21 mouse cellular contexts compared by ENCODE assay signal in genomic region chr6:39991922-39992321, GRCm38 (mm10).
DNase-seq lines count a peak whose midpoint lies in the region; ATAC-seq and TF ChIP-seq lines count a peak whose summit lies in the region.
"Had no signal": no experiment of that assay in that cellular context is flagged by ENCODE, and none has a peak within 500 bp of the region (broad histone marks: within the 10 kb centered on the region; RNA-seq: fewer than 3 reads in every experiment).

No protein-coding gene starts in this region.

- H3K4me1 ChIP-seq in neural tube, embryonic 11.5 days (ENCODE audit: control insufficient read depth, insufficient read depth, low read length), result no peaks in the 10 kb centered on the region
- H3K4me1 ChIP-seq in hindbrain, postnatal 0 days (ENCODE audit: insufficient read depth, low read length), result no peaks in the 10 kb centered on the region; the same call in 1 of the 2 replicates
- peaks cover 6% of the 10 kb centered on the region for H3K4me1 ChIP-seq in cerebellum, adult 2 months (ENCODE audit: control insufficient read depth, insufficient read depth, low read length)
- no peaks in the 10 kb centered on the region for H3K4me1 ChIP-seq in kidney, embryonic 15.5 days
- H3K4me1 ChIP-seq: embryonic facial prominence, embryonic 13.5 days; heart, embryonic 10.5 days had no signal

- peak; percentile 46 for DNase-seq in neural tube, embryonic 11.5 days (ENCODE audit: low spot score)
- DNase-seq in neural tube, embryonic 10.5 days (ENCODE audit: extremely low spot score, low spot score), result no peak
- peak; percentile 24 for DNase-seq in embryo, embryonic 11 days
- peak; percentile 36 for DNase-seq in hindbrain, postnatal 0 days (ENCODE audit: low spot score)
- DNase-seq in gastrocnemius, postnatal 25 days, result no peak
- DNase-seq in cerebellum, adult 2 months, result no peak
- DNase-seq: adrenal gland, postnatal 25 days; cerebellum, adult 11-12 months; kidney, adult 18-20 months; kidney, postnatal 10 days; layer of hippocampus, postnatal 36 days had no signal

- no peaks in the 10 kb centered on the region for H3K36me3 ChIP-seq in neural tube, embryonic 11.5 days (ENCODE audit: control insufficient read depth, insufficient read depth, low read length)
- no peaks in the 10 kb centered on the region for H3K36me3 ChIP-seq in hindbrain, postnatal 0 days (ENCODE audit: insufficient read depth, low read length)
- H3K36me3 ChIP-seq in kidney, embryonic 15.5 days, result no peaks in the 10 kb centered on the region
- H3K36me3 ChIP-seq: embryonic facial prominence, embryonic 13.5 days; heart, embryonic 10.5 days; midbrain, embryonic 13.5 days had no signal

- H3K27me3 ChIP-seq in neural tube, embryonic 11.5 days (ENCODE audit: control insufficient read depth, insufficient read depth, low read length), result no peaks in the 10 kb centered on the region
- no peaks in the 10 kb centered on the region for H3K27me3 ChIP-seq in hindbrain, postnatal 0 days (ENCODE audit: insufficient read depth, low read length)
- no peaks in the 10 kb centered on the region for H3K27me3 ChIP-seq in cerebellum, adult 2 months (ENCODE audit: control insufficient read depth, insufficient read depth, low read length)
- H3K27me3 ChIP-seq in kidney, embryonic 15.5 days, result no peaks in the 10 kb centered on the region
- H3K27me3 ChIP-seq: embryonic facial prominence, embryonic 13.5 days; midbrain, embryonic 13.5 days had no signal

- no peak overlapping the region for H3K9ac ChIP-seq in neural tube, embryonic 11.5 days (ENCODE audit: low read length)
- H3K9ac ChIP-seq in hindbrain, postnatal 0 days (replicated peaks; ENCODE audit: low read length), result no peak overlapping the region
- H3K9ac ChIP-seq in kidney, embryonic 15.5 days, result no peak overlapping the region
- H3K9ac ChIP-seq: embryonic facial prominence, embryonic 13.5 days; liver, embryonic 14.5 days; midbrain, embryonic 13.5 days had no signal

- no peak overlapping the region for H3K4me3 ChIP-seq in neural tube, embryonic 11.5 days (ENCODE audit: low read depth, low read length)
- H3K4me3 ChIP-seq in hindbrain, postnatal 0 days (ENCODE audit: low read length), result no peak overlapping the region
- H3K4me3 ChIP-seq in cerebellum, adult 2 months (replicated peaks; ENCODE audit: insufficient read depth, low read depth, low read length), result no peak overlapping the region
- H3K4me3 ChIP-seq in kidney, embryonic 15.5 days (replicated peaks), result no peak overlapping the region
- H3K4me3 ChIP-seq: embryonic facial prominence, embryonic 13.5 days; heart, embryonic 10.5 days; layer of hippocampus, adult 2 months; midbrain, embryonic 13.5 days had no signal

- H3K4me2 ChIP-seq in neural tube, embryonic 11.5 days (ENCODE audit: low read depth), result no peak overlapping the region
- no peak overlapping the region for H3K4me2 ChIP-seq in hindbrain, postnatal 0 days (ENCODE audit: low read depth, low read length)
- no peak overlapping the region for H3K4me2 ChIP-seq in kidney, embryonic 15.5 days
- H3K4me2 ChIP-seq: embryonic facial prominence, embryonic 13.5 days; midbrain, embryonic 13.5 days had no signal

- ATAC-seq in neural tube, embryonic 11.5 days (ENCODE audit: insufficient read depth, low FRiP score, low TSS enrichment), result 0 out of 2 replicates have a peak, but pooled peaks have one; percentile 23
- peak; percentile 67 for ATAC-seq in hindbrain, postnatal 0 days
- no peak for ATAC-seq in kidney, embryonic 15.5 days (replicated peaks; ENCODE audit: low FRiP score)
- ATAC-seq: activated CD4-positive, CD25-positive, alpha-beta regulatory T cell, adult 4 months; forebrain, embryonic 14.5 days; midbrain, embryonic 13.5 days; Patski had no signal

- TF ChIP-seq POLR2A in cerebellum, adult 2 months (IDR thresholded peaks at IDR 0.05; ENCODE audit: borderline replicate concordance, insufficient read depth, low read length), result no peak

- H3K9me3 ChIP-seq in neural tube, embryonic 11.5 days (ENCODE audit: control insufficient read depth, low read length), result no peaks in the 10 kb centered on the region
- no peaks in the 10 kb centered on the region for H3K9me3 ChIP-seq in hindbrain, postnatal 0 days (ENCODE audit: low read length)
- no peaks in the 10 kb centered on the region for H3K9me3 ChIP-seq in kidney, embryonic 15.5 days (replicated peaks)
- H3K9me3 ChIP-seq: embryonic facial prominence, embryonic 13.5 days; heart, embryonic 10.5 days; midbrain, embryonic 13.5 days had no signal

- TF ChIP-seq CTCF in hindbrain, postnatal 0 days (IDR thresholded peaks at IDR 0.05; ENCODE audit: low read depth), result no peak
- no peak for TF ChIP-seq CTCF in cerebellum, adult 2 months (IDR thresholded peaks at IDR 0.05; ENCODE audit: borderline replicate concordance, insufficient read depth, low read depth, low read length)

- no peak overlapping the region for H3K27ac ChIP-seq in neural tube, embryonic 11.5 days (ENCODE audit: low read depth, low read length)
- no peak overlapping the region for H3K27ac ChIP-seq in hindbrain, postnatal 0 days
- no peak overlapping the region for H3K27ac ChIP-seq in cerebellum, adult 2 months (ENCODE audit: insufficient read depth, low read length)
- H3K27ac ChIP-seq in kidney, embryonic 15.5 days, result no peak overlapping the region
- H3K27ac ChIP-seq: embryonic facial prominence, embryonic 13.5 days; heart, embryonic 10.5 days; layer of hippocampus, adult 2 months; liver, embryonic 14.5 days; midbrain, embryonic 13.5 days; stomach, postnatal 0 days had no signal

- WGBS in neural tube, embryonic 11.5 days, result 41% methylated on average over 6 of the region's 6 CpGs
- WGBS in hindbrain, postnatal 0 days, result 35% methylated on average over 6 of the region's 6 CpGs
- WGBS in cerebellum, adult 2 months, result 63% methylated on average over 6 of the region's 6 CpGs
- WGBS in kidney, embryonic 15.5 days, result 39% methylated on average over 6 of the region's 6 CpGs

Comparison
In these comparisons a context has a peak if more than half of its experiments do, and no peak if none do; other contexts are left out.
1. DNase-seq: peak in neural tube, embryonic 11.5 days (single experiment), embryo, embryonic 11 days (single experiment) and hindbrain, postnatal 0 days (single experiment); none in neural tube, embryonic 10.5 days (single experiment), gastrocnemius, postnatal 25 days (single experiment) and cerebellum, adult 2 months (0 of 2).